Mouse (Mus musculus) myocyte (in vitro differentiated cells): Measurements from ENCODE around the gene Slc25a42.

Experiments
- CEBPB ChIP-seq: IDR thresholded peaks from 2 replicates; pipeline ENCODE4 v1.6.1; 2011; ENCODE audit warnings: mild to moderate bottlenecking, moderate library complexity; ENCODE audit not compliant: poor library complexity, insufficient read depth, severe bottlenecking
- E2F4 ChIP-seq: IDR thresholded peaks from one replicate; pipeline ENCODE4 v1.6.1; 2011; ENCODE audit warnings: mild to moderate bottlenecking, control low read depth, moderate library complexity; ENCODE audit not compliant: insufficient read depth
- MYOD1 ChIP-seq, 3 experiments: IDR thresholded peaks; one replicate each; pipeline ENCODE4 v1.6.1; 2011; ENCODE audit warnings: control low read depth in 2 of 3, low read depth in 2 of 3, mild to moderate bottlenecking in 2 of 3, moderate library complexity in 1 of 3; ENCODE audit not compliant: insufficient read length in 2 of 3, control insufficient read depth in 1 of 3
- POLR2A ChIP-seq: IDR thresholded peaks from one replicate; pipeline ENCODE4 v1.6.1; 2011; ENCODE audit warnings: low read depth, mild to moderate bottlenecking, control low read depth, moderate library complexity; ENCODE audit not compliant: insufficient read length
- POLR2AphosphoS2 ChIP-seq: IDR thresholded peaks from one replicate; pipeline ENCODE4 v1.6.1; 2011; ENCODE audit warnings: low read depth, control low read depth; ENCODE audit not compliant: insufficient read length
- SRF ChIP-seq: IDR thresholded peaks from one replicate; pipeline ENCODE4 v1.6.1; 2011; ENCODE audit warnings: low read depth; ENCODE audit not compliant: control insufficient read depth, insufficient read length
- TCF3 ChIP-seq: IDR thresholded peaks from one replicate; pipeline ENCODE4 v1.6.1; 2011; ENCODE audit warnings: low read depth, control low read depth; ENCODE audit not compliant: insufficient read length
- USF1 ChIP-seq: IDR thresholded peaks from one replicate; pipeline ENCODE4 v1.6.1; 2011; ENCODE audit warnings: low read depth, mild to moderate bottlenecking, control low read depth, moderate library complexity

DNA sequence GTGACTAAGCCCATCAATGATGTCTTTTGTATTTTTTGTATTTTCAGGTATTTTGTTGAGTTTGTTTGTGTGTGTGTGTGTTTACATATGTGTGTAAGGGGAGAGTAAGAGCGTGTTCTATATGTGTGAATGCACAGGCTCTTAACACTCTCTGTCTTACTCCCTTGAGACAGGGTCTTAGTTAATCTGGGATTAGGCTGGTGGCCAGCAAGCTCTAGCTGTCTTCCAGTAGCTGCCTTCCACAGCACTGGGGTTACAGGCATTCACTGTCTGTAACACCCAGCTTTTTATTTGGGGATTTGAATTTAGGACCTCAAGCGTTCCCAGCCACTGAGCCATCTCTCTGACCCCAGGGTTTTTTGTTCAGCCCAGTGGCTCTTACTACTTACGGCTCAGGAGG lies 35.7 kb upstream of the Slc25a42 start:
- no peak for TF ChIP-seq POLR2A
- no peak for TF ChIP-seq SRF
- no peak for TF ChIP-seq POLR2AphosphoS2
- TF ChIP-seq TCF3 = no peak
- no peak for TF ChIP-seq E2F4
- no peak for TF ChIP-seq MYOD1 (IDR thresholded peaks at IDR 0.05; ENCODE audit: control insufficient read depth in 1 of 3, insufficient read length in 2 of 3, low read depth in 2 of 3)
- no peak for TF ChIP-seq CEBPB
- TF ChIP-seq USF1 = no peak
